Mouse (Mus musculus) cortical plate, adult 2 months (tissue): Measurements from ENCODE around the gene Macrod2.

Experiments
- CTCF ChIP-seq: fragments of 200-500 bp; IDR thresholded peaks from 2 replicates; pipeline ENCODE4 v1.5.1; 2011; ENCODE audit warnings: mild to moderate bottlenecking, control low read depth, low read length; ENCODE audit not compliant: insufficient read depth; ENCODE audit errors: extremely low read depth
- POLR2A ChIP-seq: fragments of 200-500 bp; IDR thresholded peaks from 2 replicates; pipeline ENCODE4 v1.6.1; 2011; ENCODE audit warnings: mild to moderate bottlenecking, low read length, control low read depth; ENCODE audit not compliant: insufficient read depth; ENCODE audit errors: extremely low read depth

DNA sequence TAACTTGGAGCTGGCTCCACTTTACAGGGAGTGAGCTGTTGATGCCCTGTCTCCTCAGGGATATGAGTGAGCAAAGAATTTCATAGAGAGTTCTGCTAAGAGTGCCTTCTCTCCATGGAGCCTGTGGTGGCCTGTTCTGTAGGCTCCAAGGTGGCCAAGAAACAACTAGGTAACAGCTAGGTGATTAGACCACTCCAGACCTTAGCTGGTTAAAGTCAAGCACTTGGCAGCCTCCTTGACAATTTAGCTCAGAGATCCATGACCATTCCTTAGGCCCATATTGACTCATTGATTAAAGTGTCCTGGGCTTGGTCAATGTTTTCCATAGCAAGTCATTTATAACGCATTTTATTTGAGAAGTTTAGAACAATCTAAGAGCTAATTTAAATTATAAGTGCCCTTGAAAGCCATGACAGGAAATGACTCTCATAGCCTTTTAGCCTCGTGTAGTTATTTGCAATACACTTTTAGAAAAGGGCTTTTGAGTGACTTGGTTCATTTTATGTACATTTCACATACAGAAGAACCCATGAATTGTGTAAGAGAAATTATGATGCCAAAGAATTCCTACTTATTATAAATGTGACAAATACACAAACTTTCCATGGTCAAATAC, 1525.4 kb downstream of the Macrod2 start:
- no peak for TF ChIP-seq CTCF
- no peak for TF ChIP-seq POLR2A
